Mouse (Mus musculus) kidney, postnatal 0 days (tissue): Measurements from ENCODE around the gene Tmem214. TPM values are rescaled to one million over a fixed set of nuclear protein-coding genes. Genes with fewer than 3 reads are reported as not detected.

Source experiments
- ATAC-seq: fragments of 200-750 bp; cut with Nextera tagmentation; replicated peaks from 2 replicates; pipeline ENCODE4 v1.8.0; 2017; ENCODE audit warnings: low read depth, moderate number of reproducible peaks, moderate TSS enrichment, moderate library complexity; ENCODE audit not compliant: low FRiP score
- DNase-seq: peaks from one replicate; pipeline ENCODE4 v3.0.0-alpha.2; 2016; ENCODE audit warnings: low spot score
- H3K27ac ChIP-seq: fragments of 300-500 bp; sonication (generic); 2 replicates; pipeline ENCODE4 v1.5.1; 2014; ENCODE audit warnings: mild to moderate bottlenecking
- H3K27me3 ChIP-seq: fragments of 300-500 bp; sonication (generic); 2 replicates; pipeline ENCODE4 v1.6.1; 2014; ENCODE audit warnings: low read length, mixed read lengths; ENCODE audit not compliant: insufficient read depth
- H3K36me3 ChIP-seq: fragments of 300-500 bp; sonication (generic); 2 replicates; pipeline ENCODE4 v1.6.1; 2014; ENCODE audit warnings: low read length, mixed read lengths; ENCODE audit not compliant: insufficient read depth
- H3K4me1 ChIP-seq: fragments of 300-500 bp; sonication (generic); replicated peaks from 2 replicates; pipeline ENCODE4 v1.6.1; 2014; ENCODE audit warnings: antibody characterized with exemption, low read length, mixed read lengths; ENCODE audit not compliant: insufficient read depth
- H3K4me2 ChIP-seq: fragments of 300-500 bp; sonication (generic); 2 replicates; pipeline ENCODE4 v1.6.1; 2014; ENCODE audit warnings: mild to moderate bottlenecking, low read length, moderate library complexity, mixed read lengths
- H3K4me3 ChIP-seq: fragments of 300-500 bp; sonication (generic); replicated peaks from 2 replicates; pipeline ENCODE4 v1.5.1; 2014; ENCODE audit warnings: low read depth, low read length
- H3K9ac ChIP-seq: fragments of 300-500 bp; sonication (generic); 2 replicates; pipeline ENCODE4 v1.6.1; 2014; ENCODE audit warnings: low read depth, low read length
- H3K9me3 ChIP-seq: fragments of 300-500 bp; sonication (generic); replicated peaks from 2 replicates; pipeline ENCODE4 v1.6.1; 2016; ENCODE audit warnings: low read length, inconsistent platforms, mixed read lengths
- CTCF ChIP-seq: IDR thresholded peaks from 2 replicates; pipeline ENCODE4 v1.5.1; 2016; ENCODE audit warnings: antibody characterized with exemption, low read depth, mild to moderate bottlenecking, moderate library complexity
- WGBS: fragments of 180-500 bp; shearing (Covaris S2); extraction: QIAGEN DNeasy Blood & Tissue Kit; methylation state at CpG from one replicate; pipeline ENCODE4 v1.1.7; 2014; 5-methylcytosine and 5-hydroxymethylcytosine counted together
- polyA plus RNA-seq: library from polyadenylated mRNA; unstranded; fragments of >200 nt; fragmentation: Nextera tagmentation; extraction: Ambion mirVana; gene quantifications from 2 replicates; pipeline ENCODE4 v1.2.1, GENCODE M21; 2015

The Tmem214 gene
- polyA plus RNA-seq: 67.3 and 74.5 TPM in 2 replicates

DNA sequence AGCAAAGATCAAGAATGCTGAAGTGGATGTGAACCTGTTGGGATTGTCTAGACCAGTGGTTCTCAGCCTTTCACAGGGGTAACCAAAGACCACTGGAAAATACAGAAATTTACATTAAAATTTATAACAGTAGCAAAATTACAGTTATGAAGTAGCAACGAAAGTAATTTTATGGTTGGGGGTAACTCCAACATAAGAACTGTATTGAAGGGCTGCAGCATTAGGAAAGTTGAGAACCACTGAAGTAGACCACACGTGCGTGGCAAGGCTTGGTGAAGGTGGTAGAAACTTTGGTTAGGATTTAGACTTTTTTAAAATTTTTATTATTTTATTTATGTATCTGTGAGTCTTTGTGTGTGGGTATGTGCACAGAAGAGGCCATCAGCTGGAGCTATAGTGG lies at the start of gene Tmem214:
Gene Tmem214 (plus strand): TSS at position 301 of the 400 bp plus-strand sequence.
- 98% methylated on average over 3 of the region's 3 CpGs for WGBS
- ATAC-seq (no peak), DNase-seq (no peak)
- Histone ChIP-seq H3K9me3 (no peaks in the 10 kb centered on the region), H3K27me3 (no peaks in the 10 kb centered on the region), H3K4me3 (no peak within 1 kb of the TSS; the same call in 1 of the 2 replicates), H3K27ac (no peak within 1 kb of the TSS), H3K4me2 (peak within 1 kb of the TSS; percentile 64; the same call in 1 of the 2 replicates), H3K4me1 (peaks cover 6% of the 10 kb centered on the region), H3K36me3 (peaks cover 14% of the 10 kb centered on the region), H3K9ac (no peak within 1 kb of the TSS)
- no peak for TF ChIP-seq CTCF

DNA sequence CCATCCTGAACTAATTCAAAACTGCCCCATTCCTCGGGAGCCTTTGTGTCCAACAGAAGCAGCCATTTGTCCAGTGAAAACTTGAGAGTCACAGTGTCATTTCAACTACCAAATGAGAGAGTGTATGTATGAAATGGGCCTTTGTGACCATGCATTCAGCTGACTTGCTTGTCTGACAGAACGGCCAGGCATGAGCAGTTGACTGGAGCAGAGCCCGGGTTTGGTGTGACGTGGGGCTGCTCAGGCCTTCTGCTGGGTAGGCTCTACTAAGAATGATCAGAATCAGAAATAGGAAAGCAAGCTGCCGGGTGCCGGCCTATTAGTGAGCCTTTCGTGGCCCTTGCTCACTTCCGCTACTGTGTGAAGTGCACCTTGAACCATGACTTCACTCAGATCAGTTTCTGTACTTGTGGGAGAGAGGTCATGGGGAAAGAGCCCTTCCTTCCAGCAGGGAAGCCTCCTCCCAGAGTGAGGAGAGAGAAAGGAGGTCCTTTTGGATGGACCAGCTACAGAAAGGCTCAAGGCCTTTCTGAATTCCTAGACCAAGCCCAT lies 49.0 kb upstream of the Tmem214 start:
- DNase-seq: no peak
- H3K9ac ChIP-seq: no peak overlapping the region
- no peak for ATAC-seq

DNA sequence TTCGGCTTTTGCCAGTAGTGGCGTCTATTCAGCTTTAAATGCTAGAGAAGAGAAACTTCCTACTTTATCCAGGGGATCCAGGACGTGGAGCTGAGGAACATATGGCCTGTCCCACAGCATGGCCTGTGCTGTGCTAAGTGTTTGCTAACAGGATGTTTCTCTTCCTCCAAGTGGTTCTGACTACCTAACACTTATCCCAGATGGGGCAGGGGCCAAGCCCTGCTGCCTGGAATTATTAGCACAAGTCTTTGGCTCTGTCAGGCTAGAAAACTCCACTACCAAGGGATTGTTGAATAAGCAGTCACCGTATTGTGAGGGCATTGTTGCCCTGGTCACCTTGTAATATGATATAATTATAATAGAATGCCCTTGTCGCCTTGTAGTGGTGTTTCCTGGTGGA lies 45.1 kb upstream of the Tmem214 start:
- Histone ChIP-seq H3K4me2 (no peak overlapping the region), H3K27ac (no peak overlapping the region), H3K9ac (no peak overlapping the region), H3K27me3 (no peaks in the 10 kb centered on the region), H3K9me3 (no peaks in the 10 kb centered on the region), H3K36me3 (no peaks in the 10 kb centered on the region), H3K4me3 (no peak overlapping the region), H3K4me1 (no peaks in the 10 kb centered on the region)
- WGBS: 73% methylated on average over 5 of the region's 5 CpGs
- TF ChIP-seq CTCF: no peak
- no peak for ATAC-seq
- no peak for DNase-seq

More for the DNA sequence above, 49.0 kb upstream of the Tmem214 start:
- no peak overlapping the region for H3K4me2 ChIP-seq
- H3K4me3 ChIP-seq: no peak overlapping the region
- no peaks in the 10 kb centered on the region for H3K9me3 ChIP-seq
- no peak for TF ChIP-seq CTCF
- H3K4me1 ChIP-seq: peaks cover 10% of the 10 kb centered on the region; the same call in 1 of the 2 replicates
- no peaks in the 10 kb centered on the region for H3K36me3 ChIP-seq
- 82% methylated on average over 8 of the region's 8 CpGs for WGBS
- H3K27me3 ChIP-seq: no peaks in the 10 kb centered on the region
- H3K27ac ChIP-seq: no peak overlapping the region

DNA sequence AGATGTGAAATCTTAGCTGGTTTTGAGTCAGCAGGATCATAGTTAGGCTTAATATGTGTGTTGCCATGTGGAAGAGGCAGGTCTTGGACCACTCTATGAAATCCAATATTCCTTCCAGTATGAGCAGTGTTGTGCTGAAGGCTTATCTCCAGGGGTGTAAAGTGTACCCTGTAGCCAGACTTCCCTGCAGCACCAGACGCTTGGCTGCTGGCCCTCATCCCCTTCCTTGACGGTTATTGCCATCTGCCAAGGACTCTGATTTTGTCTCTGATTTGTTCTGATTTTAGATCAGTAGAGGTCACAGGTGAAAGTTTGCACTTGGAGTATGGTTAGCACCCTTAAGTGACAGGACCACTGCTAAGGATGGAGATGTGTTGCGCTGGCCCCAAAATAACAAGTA lies 44.7 kb upstream of the Tmem214 start:
- Histone ChIP-seq H3K4me2 (no peak overlapping the region), H3K36me3 (no peaks in the 10 kb centered on the region), H3K27me3 (no peaks in the 10 kb centered on the region), H3K4me1 (no peaks in the 10 kb centered on the region), H3K4me3 (no peak overlapping the region), H3K9me3 (no peaks in the 10 kb centered on the region), H3K27ac (no peak overlapping the region), H3K9ac (no peak overlapping the region)
- DNase-seq (no peak), ATAC-seq (no peak)
- WGBS: 83% methylated on average over 3 of the region's 3 CpGs
- TF ChIP-seq CTCF: no peak

DNA sequence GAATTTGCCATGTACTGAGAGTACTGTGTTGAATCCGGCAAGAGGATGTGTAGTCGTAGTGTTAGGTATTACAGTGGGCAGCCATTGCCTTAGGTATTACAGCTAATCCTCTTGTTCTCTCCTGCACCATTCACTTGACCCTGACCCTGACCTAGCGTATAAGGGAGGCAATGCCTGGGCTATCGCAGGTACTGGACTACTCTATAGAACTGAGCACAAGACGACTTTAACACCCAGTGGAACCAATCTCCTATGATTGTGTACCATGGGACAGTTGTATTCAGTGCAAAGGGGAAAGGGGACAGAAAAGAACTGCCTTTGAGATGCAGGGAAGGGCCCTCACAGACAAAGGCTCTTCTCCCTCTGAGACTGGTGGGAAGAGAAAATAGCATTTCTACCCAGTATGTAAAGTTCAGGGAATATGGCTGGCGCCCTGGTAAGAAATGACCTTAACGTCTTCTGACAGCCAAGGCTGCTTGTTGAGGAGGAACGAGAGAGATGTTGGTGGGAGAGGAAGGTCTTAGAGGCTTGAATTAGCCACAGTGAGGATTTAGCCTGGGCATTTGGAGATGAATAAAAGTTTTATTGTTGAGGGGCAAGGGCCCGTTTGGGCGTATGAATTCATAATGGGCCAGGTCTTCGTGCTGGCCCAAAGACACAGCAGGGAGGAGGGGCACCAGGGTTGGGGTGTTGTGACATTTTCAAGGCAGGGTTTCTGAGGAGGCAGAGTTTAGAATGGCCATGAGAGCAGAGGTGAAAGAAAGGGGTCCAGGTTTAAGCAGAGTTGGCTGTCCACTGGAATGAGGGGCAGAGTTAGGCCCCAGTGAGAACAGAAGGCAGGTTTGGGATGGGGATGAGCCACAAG lies 43.5 kb upstream of the Tmem214 start:
- no peaks in the 10 kb centered on the region for H3K9me3 ChIP-seq
- DNase-seq: no peak
- no peaks in the 10 kb centered on the region for H3K27me3 ChIP-seq
- H3K4me2 ChIP-seq: no peak overlapping the region
- H3K4me1 ChIP-seq: no peaks in the 10 kb centered on the region
- no peak overlapping the region for H3K4me3 ChIP-seq
- H3K9ac ChIP-seq: no peak overlapping the region
- no peak for TF ChIP-seq CTCF
- 90% methylated on average over 11 of the region's 11 CpGs for whole genome bisulfite sequencing
- H3K36me3 ChIP-seq: no peaks in the 10 kb centered on the region
- no peak for ATAC-seq
- H3K27ac ChIP-seq: no peak overlapping the region

DNA sequence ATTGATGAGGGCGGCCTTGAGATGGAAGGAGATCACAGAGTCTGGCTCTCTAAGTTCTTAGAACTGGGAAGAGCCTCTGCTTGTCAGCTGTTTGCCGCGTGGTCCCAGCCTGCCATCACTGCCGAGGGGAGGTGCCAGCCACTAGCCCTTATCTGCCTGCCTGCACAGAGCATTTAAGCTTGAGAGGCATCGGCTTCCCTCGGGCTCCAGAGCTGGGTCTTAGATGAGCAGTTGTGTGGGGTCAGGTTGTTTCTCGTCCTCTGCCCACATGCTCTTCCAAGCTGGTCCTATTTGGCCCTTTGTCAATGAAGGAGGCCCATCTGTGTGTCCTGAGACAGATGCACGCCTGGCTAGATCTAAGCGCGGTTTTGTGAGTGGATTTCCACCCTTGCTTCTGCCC lies 42.6 kb upstream of the Tmem214 start:
- no peak for TF ChIP-seq CTCF
- no peaks in the 10 kb centered on the region for H3K4me1 ChIP-seq
- no peak for ATAC-seq

More for the DNA sequence above, 42.6 kb upstream of the Tmem214 start:
- Histone ChIP-seq H3K27ac (no peak overlapping the region), H3K36me3 (no peaks in the 10 kb centered on the region), H3K9me3 (no peaks in the 10 kb centered on the region), H3K9ac (no peak overlapping the region), H3K4me2 (no peak overlapping the region), H3K27me3 (no peaks in the 10 kb centered on the region), H3K4me3 (no peak overlapping the region)
- WGBS: 62% methylated on average over 10 of the region's 10 CpGs
- DNase-seq: no peak
